Mouse (Mus musculus): ENCODE results near the gene Gemin7. TPM values are rescaled to one million over a fixed set of nuclear protein-coding genes. Genes with fewer than 3 reads are reported as not detected.

The Gemin7 gene
- polyA plus RNA-seq, 1 experiment = 52.0 TPM

DNA sequence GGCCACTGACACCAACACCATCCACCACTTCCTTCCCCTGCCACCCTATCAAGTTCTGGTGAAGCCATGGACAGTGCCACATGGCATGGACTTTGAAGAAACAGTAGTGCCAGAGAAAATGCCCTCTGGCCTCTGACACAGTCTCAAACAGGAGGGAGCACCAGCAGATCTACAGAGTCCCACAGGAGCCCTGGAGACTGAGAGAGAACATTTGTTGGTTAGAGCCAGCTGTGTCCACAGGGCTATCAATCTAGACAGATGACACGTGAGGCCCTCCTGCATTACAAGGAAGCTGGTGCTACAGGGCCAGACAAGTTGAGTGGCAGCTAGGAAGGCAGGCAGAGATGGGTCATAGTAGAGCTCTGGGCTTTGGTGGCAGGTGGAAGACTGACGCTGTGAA is 25.0 kb downstream of the Gemin7 start:
- Histone ChIP-seq H3K27ac (ENCODE audit: insufficient read depth, low read depth, low read length) (no peak overlapping the region), H3K4me3 (ENCODE audit: insufficient read depth, low read length) (no peak overlapping the region), H3K4me1 (ENCODE audit: control insufficient read depth, insufficient read depth, low read length) (peaks cover 34% of the 10 kb centered on the region)
- TF ChIP-seq POLR2A (IDR thresholded peaks at IDR 0.05; ENCODE audit: borderline replicate concordance, low read depth, low read length) = no peak
- TF ChIP-seq CTCF (IDR thresholded peaks at IDR 0.05; ENCODE audit: low read depth, low read length) = no peak

- TF ChIP-seq CTCF (IDR thresholded peaks at IDR 0.05; ENCODE audit: low read depth, low read length) (no peak), POLR2A (IDR thresholded peaks at IDR 0.05; ENCODE audit: borderline replicate concordance, low read depth, low read length) (no peak)
- Histone ChIP-seq H3K27ac (ENCODE audit: insufficient read depth, low read depth, low read length) (no peak overlapping the region), H3K4me3 (ENCODE audit: insufficient read depth, low read length) (no peak overlapping the region), H3K4me1 (ENCODE audit: control insufficient read depth, insufficient read depth, low read length) (peaks cover 29% of the 10 kb centered on the region)
Measured at GRCm38 (mm10) chr7:19551634-19552033, 25.8 kb downstream of the Gemin7 start.

DNA sequence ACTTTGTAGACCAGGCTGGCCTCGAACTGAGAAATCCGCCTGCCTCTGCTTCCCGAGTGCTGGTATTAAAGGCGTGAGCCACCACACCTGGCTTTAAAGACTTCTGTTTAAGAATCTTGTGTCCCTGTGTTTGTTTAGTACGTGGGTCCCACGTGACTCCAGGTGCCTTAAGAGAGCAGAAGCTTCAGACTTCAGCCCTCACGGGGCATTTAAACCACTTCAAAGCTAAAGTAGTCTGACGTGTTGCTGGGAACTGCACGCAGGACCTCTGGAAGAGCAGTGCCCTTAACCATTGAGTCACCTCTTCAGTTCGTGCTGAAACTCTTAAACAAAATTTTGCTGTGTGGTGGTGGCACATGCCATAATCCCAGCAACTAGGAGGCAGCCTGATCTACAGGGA is 28.0 kb downstream of the Gemin7 start:
- TF ChIP-seq POLR2A (IDR thresholded peaks at IDR 0.05; ENCODE audit: borderline replicate concordance, low read depth, low read length) = no peak
- TF ChIP-seq CTCF (IDR thresholded peaks at IDR 0.05; ENCODE audit: low read depth, low read length) = no peak
- no peak overlapping the region for H3K4me3 ChIP-seq (ENCODE audit: insufficient read depth, low read length)
- no peak overlapping the region for H3K27ac ChIP-seq (ENCODE audit: insufficient read depth, low read depth, low read length)
- H3K4me1 ChIP-seq (ENCODE audit: control insufficient read depth, insufficient read depth, low read length) = peaks cover 22% of the 10 kb centered on the region

- TF ChIP-seq CTCF (IDR thresholded peaks at IDR 0.05; ENCODE audit: low read depth, low read length) (no peak), POLR2A (IDR thresholded peaks at IDR 0.05; ENCODE audit: borderline replicate concordance, low read depth, low read length) (no peak)
- peaks cover 9% of the 10 kb centered on the region for H3K4me1 ChIP-seq (ENCODE audit: control insufficient read depth, insufficient read depth, low read length)
- no peak overlapping the region for H3K27ac ChIP-seq (ENCODE audit: insufficient read depth, low read depth, low read length)
- no peak overlapping the region for H3K4me3 ChIP-seq (ENCODE audit: insufficient read depth, low read length)
Measured at GRCm38 (mm10) chr7:19547344-19547969, 29.9 kb downstream of the Gemin7 start.

DNA sequence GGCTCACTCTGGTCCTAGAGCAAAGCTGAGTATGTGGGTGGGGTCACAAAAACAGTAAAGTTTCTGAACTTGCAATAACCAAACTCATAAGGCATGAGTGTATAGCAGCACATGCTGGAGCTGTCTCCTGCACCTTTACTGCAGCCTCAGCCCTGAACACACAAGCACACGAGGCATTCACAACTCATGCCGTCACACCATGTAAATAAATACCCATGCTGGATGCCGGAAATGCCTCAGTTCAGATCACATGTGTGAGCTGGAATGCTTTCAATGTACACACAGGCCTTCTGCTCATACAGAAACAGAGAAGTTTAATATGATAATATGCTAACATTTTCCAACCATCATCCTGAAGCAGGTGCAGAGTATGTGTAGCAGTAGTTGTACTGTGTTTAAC is 31.4 kb downstream of the Gemin7 start:
- Histone ChIP-seq H3K4me3 (ENCODE audit: insufficient read depth, low read length) (no peak overlapping the region), H3K4me1 (ENCODE audit: control insufficient read depth, insufficient read depth, low read length) (no peaks in the 10 kb centered on the region), H3K27ac (ENCODE audit: insufficient read depth, low read depth, low read length) (no peak overlapping the region)
- TF ChIP-seq CTCF (IDR thresholded peaks at IDR 0.05; ENCODE audit: low read depth, low read length) (no peak), POLR2A (IDR thresholded peaks at IDR 0.05; ENCODE audit: borderline replicate concordance, low read depth, low read length) (no peak)

GRCm38 (mm10) chr7:19543584-19543983 is 33.8 kb downstream of the Gemin7 start:
- Histone ChIP-seq H3K27ac (ENCODE audit: insufficient read depth, low read depth, low read length) (no peak overlapping the region), H3K4me3 (ENCODE audit: insufficient read depth, low read length) (no peak overlapping the region), H3K4me1 (ENCODE audit: control insufficient read depth, insufficient read depth, low read length) (no peaks in the 10 kb centered on the region)
- TF ChIP-seq POLR2A (IDR thresholded peaks at IDR 0.05; ENCODE audit: borderline replicate concordance, low read depth, low read length) (no peak), CTCF (IDR thresholded peaks at IDR 0.05; ENCODE audit: low read depth, low read length) (peak; percentile 26; the same call in 1 of the 2 replicates)

GRCm38 (mm10) chr7:19542155-19542691 is 35.2 kb downstream of the Gemin7 start:
- Histone ChIP-seq H3K27ac (ENCODE audit: insufficient read depth, low read depth, low read length) (no peak overlapping the region), H3K4me3 (ENCODE audit: insufficient read depth, low read length) (no peak overlapping the region), H3K4me1 (ENCODE audit: control insufficient read depth, insufficient read depth, low read length) (no peaks in the 10 kb centered on the region)
- TF ChIP-seq CTCF (IDR thresholded peaks at IDR 0.05; ENCODE audit: low read depth, low read length) = no peak
- no peak for TF ChIP-seq POLR2A (IDR thresholded peaks at IDR 0.05; ENCODE audit: borderline replicate concordance, low read depth, low read length)

DNA sequence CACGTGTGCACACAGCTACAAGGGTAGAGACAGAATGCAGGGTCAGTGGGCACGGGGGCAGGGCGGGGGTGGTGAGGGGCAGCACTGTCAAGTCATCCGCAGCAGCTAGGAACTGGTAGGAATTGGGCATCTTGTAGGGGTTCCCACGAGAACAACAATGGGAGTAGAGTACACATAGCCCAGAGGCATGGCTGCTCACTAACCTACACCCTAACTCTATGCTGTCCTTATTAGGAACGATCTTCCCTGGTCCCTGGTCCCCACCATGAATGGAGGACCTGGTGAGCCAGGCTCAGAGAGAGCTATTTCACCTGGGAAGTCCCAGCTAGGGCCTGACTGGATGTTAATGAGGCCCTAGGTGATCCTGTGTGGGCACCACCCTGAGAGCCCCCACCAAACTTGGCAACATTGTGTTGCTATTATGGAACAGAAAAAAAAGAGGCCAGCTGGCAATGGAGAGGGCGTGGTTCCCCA is 35.7 kb downstream of the Gemin7 start:
- Histone ChIP-seq H3K27ac (ENCODE audit: insufficient read depth, low read depth, low read length) (no peak overlapping the region), H3K4me1 (ENCODE audit: control insufficient read depth, insufficient read depth, low read length) (no peaks in the 10 kb centered on the region)
- no peak for TF ChIP-seq CTCF (IDR thresholded peaks at IDR 0.05; ENCODE audit: low read depth, low read length)
- TF ChIP-seq POLR2A (IDR thresholded peaks at IDR 0.05; ENCODE audit: borderline replicate concordance, low read depth, low read length) = no peak

GRCm38 (mm10) chr7:19540771-19541566 is 36.4 kb downstream of the Gemin7 start:
- Histone ChIP-seq H3K27ac (ENCODE audit: insufficient read depth, low read depth, low read length) (no peak overlapping the region), H3K4me1 (ENCODE audit: control insufficient read depth, insufficient read depth, low read length) (no peaks in the 10 kb centered on the region), H3K4me3 (ENCODE audit: insufficient read depth, low read length) (no peak overlapping the region)
- TF ChIP-seq CTCF (IDR thresholded peaks at IDR 0.05; ENCODE audit: low read depth, low read length) = no peak
- TF ChIP-seq POLR2A (IDR thresholded peaks at IDR 0.05; ENCODE audit: borderline replicate concordance, low read depth, low read length) = no peak

More for the DNA sequence above, 35.7 kb downstream of the Gemin7 start:
- no peak overlapping the region for H3K4me3 ChIP-seq (ENCODE audit: insufficient read depth, low read length)

- TF ChIP-seq CTCF (IDR thresholded peaks at IDR 0.05; ENCODE audit: low read depth, low read length) = no peak
- TF ChIP-seq POLR2A (IDR thresholded peaks at IDR 0.05; ENCODE audit: borderline replicate concordance, low read depth, low read length) = no peak
- H3K4me3 ChIP-seq (ENCODE audit: insufficient read depth, low read length) = no peak overlapping the region
- H3K4me1 ChIP-seq (ENCODE audit: control insufficient read depth, insufficient read depth, low read length) = no peaks in the 10 kb centered on the region
- no peak overlapping the region for H3K27ac ChIP-seq (ENCODE audit: insufficient read depth, low read depth, low read length)
Measured at GRCm38 (mm10) chr7:19534676-19535075, 42.7 kb downstream of the Gemin7 start.
